Mouse (Mus musculus) heart, postnatal 0 days (tissue): Measurements from ENCODE around the gene Lrg1. TPM values are rescaled to one million over a fixed set of nuclear protein-coding genes. Genes with fewer than 3 reads are reported as not detected.

Experiments used
- ATAC-seq: fragments of 200-750 bp; cut with Nextera tagmentation; 2 replicates; pipeline ENCODE4 v1.8.0; 2017; ENCODE audit warnings: low read depth, moderate number of reproducible peaks, moderate library complexity; ENCODE audit not compliant: insufficient read depth
- DNase-seq: peaks from one replicate; pipeline ENCODE4 v3.0.0-alpha.2; 2016; ENCODE audit warnings: low spot score
- H3K27ac ChIP-seq: fragments of 300-500 bp; sonication (generic); 2 replicates; pipeline ENCODE4 v1.5.1; 2014; ENCODE audit warnings: low read depth, mild to moderate bottlenecking
- H3K27me3 ChIP-seq: fragments of 300-500 bp; sonication (generic); 2 replicates; pipeline ENCODE4 v1.6.1; 2014; ENCODE audit warnings: low read length, mixed read lengths; ENCODE audit not compliant: control insufficient read depth, insufficient read depth
- H3K36me3 ChIP-seq: fragments of 300-500 bp; sonication (generic); replicated peaks from 2 replicates; pipeline ENCODE4 v1.6.1; 2014; ENCODE audit warnings: low read length, mixed read lengths; ENCODE audit not compliant: control insufficient read depth, insufficient read depth
- H3K4me1 ChIP-seq: fragments of 300-500 bp; sonication (generic); 2 replicates; pipeline ENCODE4 v1.6.1; 2014; ENCODE audit warnings: antibody characterized with exemption; ENCODE audit not compliant: control insufficient read depth, insufficient read depth
- H3K4me2 ChIP-seq: fragments of 300-500 bp; sonication (generic); 2 replicates; pipeline ENCODE4 v1.6.1; 2014; ENCODE audit warnings: low read depth, mild to moderate bottlenecking, low read length, moderate library complexity
- H3K4me3 ChIP-seq: fragments of 300-500 bp; sonication (generic); 2 replicates; pipeline ENCODE4 v1.5.1; 2014; ENCODE audit warnings: low read depth, low read length
- H3K9ac ChIP-seq: fragments of 300-500 bp; sonication (generic); replicated peaks from 2 replicates; pipeline ENCODE4 v1.6.1; 2014; ENCODE audit warnings: low read depth, low read length, mixed read lengths
- H3K9me3 ChIP-seq: fragments of 300-500 bp; sonication (generic); replicated peaks from 2 replicates; pipeline ENCODE4 v1.6.1; 2016; ENCODE audit warnings: low read length; ENCODE audit not compliant: control insufficient read depth
- CTCF ChIP-seq: IDR thresholded peaks from 2 replicates; pipeline ENCODE4 v1.5.1; 2016; ENCODE audit warnings: antibody characterized with exemption, control low read depth, low read depth
- EP300 ChIP-seq: IDR thresholded peaks from 2 replicates; pipeline ENCODE4 v1.6.1; 2016; ENCODE audit warnings: antibody characterized with exemption, low read depth
- WGBS: fragments of 180-500 bp; shearing (Covaris S2); extraction: QIAGEN DNeasy Blood & Tissue Kit; methylation state at CpG from one replicate; pipeline ENCODE4 v1.1.7; 2014; 5-methylcytosine and 5-hydroxymethylcytosine counted together
- polyA plus RNA-seq: library from polyadenylated mRNA; unstranded; fragments of >200 nt; fragmentation: Nextera tagmentation; extraction: Ambion mirVana; gene quantifications from 2 replicates; pipeline ENCODE4 v1.2.1, GENCODE M21; 2015
- total RNA-seq: library from RNA; depleted of rRNA; stranded (reverse); fragments of >200 nt; gene quantifications from 2 replicates; pipeline ENCODE4 v1.2.3, GENCODE M21; 2014; ENCODE audit warnings: low replicate concordance; rRNA removed

Lrg1 gene
- 4.5 and 5.1 TPM in 2 replicates for total RNA-seq
- 9.0 and 10.0 TPM in 2 replicates for polyA plus RNA-seq

DNA sequence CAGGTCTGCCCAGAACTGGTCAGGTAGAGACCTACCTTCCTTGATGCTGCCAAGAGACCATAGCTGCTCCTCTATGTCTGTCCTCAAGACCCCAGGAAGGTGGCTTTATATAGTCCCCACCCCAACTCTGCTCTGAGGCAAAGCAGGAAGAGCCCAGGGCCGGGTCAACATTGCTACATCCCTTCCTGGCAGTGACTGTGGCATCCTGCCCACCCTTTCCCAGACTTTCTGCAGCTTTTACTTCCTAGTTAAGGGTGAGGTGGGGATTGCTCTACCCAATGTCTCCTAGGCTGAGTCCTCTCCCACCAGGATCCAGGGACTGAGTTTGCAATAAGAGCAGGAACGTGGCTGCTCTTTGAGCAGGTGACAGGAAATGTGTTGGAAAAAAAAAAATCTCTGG is at the start of gene Lrg1:
Gene Lrg1, minus strand, starts transcription at position 176 of the 400 bp plus-strand sequence.
- Histone ChIP-seq H3K9ac (no peak within 1 kb of the TSS), H3K9me3 (peaks cover 8% of the 10 kb centered on the region), H3K4me3 (no peak within 1 kb of the TSS), H3K27ac (peak within 1 kb of the TSS; percentile 32; the same call in 1 of the 2 replicates), H3K4me2 (peak within 1 kb of the TSS; percentile 61), H3K4me1 (peaks cover 14% of the 10 kb centered on the region; the same call in 1 of the 2 replicates), H3K36me3 (no peaks in the 10 kb centered on the region), H3K27me3 (peaks cover 14% of the 10 kb centered on the region)
- 47% methylated on average over 2 of the region's 2 CpGs for WGBS
- TF ChIP-seq CTCF (no peak), EP300 (no peak)
- no peak for DNase-seq
- no peak for ATAC-seq

DNA sequence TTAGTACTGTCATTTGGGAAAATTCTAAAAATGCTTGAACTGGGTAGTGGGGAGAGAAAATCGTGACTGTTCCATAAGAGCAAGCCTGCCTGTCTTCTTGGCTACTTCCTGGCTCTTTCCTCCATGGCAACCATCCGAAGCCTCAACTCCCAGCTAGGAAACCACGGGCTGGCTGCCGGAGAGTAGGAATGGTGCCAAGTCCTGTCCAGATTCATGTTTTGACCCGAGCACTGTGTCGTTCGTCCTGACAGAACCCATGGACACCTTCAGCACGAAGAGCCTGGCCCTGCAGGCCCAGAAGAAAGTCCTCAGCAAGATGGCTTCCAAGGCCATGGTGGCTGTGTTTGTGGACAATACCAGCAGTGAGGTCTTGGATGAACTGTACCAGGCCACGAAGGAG is 49.7 kb upstream of the Lrg1 start:
- Histone ChIP-seq H3K4me1 (peaks cover 3% of the 10 kb centered on the region; the same call in 1 of the 2 replicates), H3K27me3 (no peaks in the 10 kb centered on the region), H3K4me3 (no peak overlapping the region), H3K9me3 (no peaks in the 10 kb centered on the region), H3K36me3 (peaks cover 21% of the 10 kb centered on the region), H3K9ac (no peak overlapping the region), H3K4me2 (no peak overlapping the region), H3K27ac (no peak overlapping the region)
- no peak for ATAC-seq
- DNase-seq, result no peak
- no peak for TF ChIP-seq EP300
- TF ChIP-seq CTCF, result no peak
- WGBS, result 55% methylated on average over 9 of the region's 9 CpGs

DNA sequence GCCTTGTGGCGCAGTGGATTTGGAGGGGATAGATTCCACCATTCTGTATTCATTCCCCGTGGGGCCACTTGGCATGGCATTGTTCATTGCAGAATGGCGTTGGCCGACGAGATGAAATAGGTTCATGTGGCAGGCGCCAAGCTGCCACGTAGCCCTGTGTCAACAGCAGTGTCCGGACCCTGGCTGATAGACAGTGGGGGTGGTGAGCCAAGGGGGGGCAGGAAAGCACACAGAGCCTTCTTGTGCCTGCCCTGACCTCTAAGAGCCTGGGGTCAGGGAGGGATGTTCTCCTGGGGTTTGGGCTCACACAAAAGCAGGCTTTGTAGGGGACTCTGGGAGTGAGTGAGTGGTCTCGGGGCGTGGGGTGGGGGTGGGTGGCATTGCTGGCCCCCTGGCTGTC is 48.8 kb upstream of the Lrg1 start:
- 59% methylated on average over 10 of the region's 10 CpGs for WGBS
- Histone ChIP-seq H3K27me3 (no peaks in the 10 kb centered on the region), H3K4me1 (peaks cover 3% of the 10 kb centered on the region; the same call in 1 of the 2 replicates), H3K36me3 (peaks cover 16% of the 10 kb centered on the region), H3K4me2 (peak overlapping the region; percentile 12; the same call in 1 of the 2 replicates), H3K27ac (peak overlapping the region; percentile 80), H3K9me3 (no peaks in the 10 kb centered on the region), H3K4me3 (no peak overlapping the region), H3K9ac (no peak overlapping the region)
- ATAC-seq (no peak), DNase-seq (no peak)
- TF ChIP-seq EP300, result no peak
- TF ChIP-seq CTCF, result no peak

DNA sequence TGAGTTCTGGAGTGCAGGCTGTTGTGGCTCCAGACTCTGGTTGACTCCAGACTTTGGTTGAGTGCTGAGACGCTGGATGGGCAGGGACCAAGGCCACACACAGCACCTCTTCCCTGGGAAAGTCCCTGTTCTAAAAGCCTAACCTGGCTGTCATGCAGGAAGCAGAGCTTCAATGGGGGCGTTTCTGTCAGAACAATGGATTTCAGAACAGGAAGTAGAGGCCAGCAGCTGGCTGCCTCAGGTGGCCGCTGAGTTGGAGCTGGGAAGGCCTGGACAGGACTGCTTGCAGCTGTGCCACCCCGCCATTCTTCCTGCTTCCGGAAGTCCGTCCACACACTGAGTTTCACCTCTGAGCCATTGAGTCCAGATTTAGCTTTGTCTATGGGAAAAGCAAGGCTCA is 48.0 kb upstream of the Lrg1 start:
- TF ChIP-seq CTCF, result no peak
- peak; percentile 72 for TF ChIP-seq EP300

DNA sequence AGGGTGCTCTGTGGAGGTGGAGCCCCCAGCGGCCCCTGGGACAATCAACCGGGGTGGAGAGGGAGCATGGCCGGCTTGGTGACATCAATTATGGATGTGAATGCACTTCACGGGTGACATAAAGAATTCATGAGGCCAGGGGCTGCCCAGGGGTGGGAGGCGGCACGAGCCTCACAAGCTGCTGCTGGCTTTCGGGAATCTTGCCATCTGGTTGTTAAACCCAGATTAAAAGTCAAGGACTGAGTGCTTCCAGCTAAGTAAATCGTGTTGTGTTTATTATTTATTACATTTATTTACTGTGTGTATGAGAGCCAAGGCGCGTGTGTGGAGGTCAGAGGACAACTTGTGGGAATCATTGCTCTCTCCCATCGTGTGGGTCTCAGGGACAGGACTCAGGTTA is 43.9 kb upstream of the Lrg1 start:
- DNase-seq (no peak), ATAC-seq (no peak)
- no peak overlapping the region for H3K4me3 ChIP-seq
- H3K27me3 ChIP-seq, result no peaks in the 10 kb centered on the region
- no peak overlapping the region for H3K27ac ChIP-seq
- no peaks in the 10 kb centered on the region for H3K36me3 ChIP-seq
- H3K9ac ChIP-seq, result no peak overlapping the region
- no peak overlapping the region for H3K4me2 ChIP-seq
- peaks cover 12% of the 10 kb centered on the region; the same call in 1 of the 2 replicates for H3K4me1 ChIP-seq
- no peak for TF ChIP-seq CTCF
- TF ChIP-seq EP300, result no peak
- no peaks in the 10 kb centered on the region for H3K9me3 ChIP-seq
- 68% methylated on average over 11 of the region's 11 CpGs for WGBS

More for the DNA sequence above, 48.0 kb upstream of the Lrg1 start:
- H3K4me1 ChIP-seq, result peaks cover 3% of the 10 kb centered on the region; the same call in 1 of the 2 replicates
- DNase-seq, result no peak
- H3K9ac ChIP-seq, result no peak overlapping the region
- peak; percentile 57 for ATAC-seq
- H3K27ac ChIP-seq, result peak overlapping the region; percentile 80
- H3K4me3 ChIP-seq, result no peak overlapping the region
- no peaks in the 10 kb centered on the region for H3K27me3 ChIP-seq
- no peaks in the 10 kb centered on the region for H3K9me3 ChIP-seq
- H3K36me3 ChIP-seq, result peaks cover 11% of the 10 kb centered on the region
- WGBS, result 47% methylated on average over 6 of the region's 6 CpGs
- 0 out of 2 replicates have a peak overlapping the region, but pooled peaks have one; percentile 12 for H3K4me2 ChIP-seq

DNA sequence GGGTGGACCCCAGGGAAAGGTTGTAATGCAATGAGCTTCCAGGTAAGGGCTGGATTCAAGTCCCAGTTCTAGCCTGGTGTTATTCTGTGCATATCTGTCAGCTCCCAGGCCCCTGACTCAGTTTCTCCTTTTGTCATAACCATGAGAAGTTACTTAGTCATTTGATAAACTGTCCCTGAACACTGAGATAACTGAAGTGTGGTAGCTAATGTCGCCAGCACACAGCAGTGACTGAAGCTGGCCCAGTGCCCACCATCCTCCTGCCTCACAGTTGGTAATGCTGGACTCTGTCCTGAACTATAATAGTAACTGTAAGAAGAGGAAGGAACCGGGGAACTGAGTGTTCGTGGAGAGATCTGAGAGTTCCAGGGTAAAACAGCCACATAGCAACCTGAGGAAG is 42.7 kb upstream of the Lrg1 start:
- Histone ChIP-seq H3K36me3 (no peaks in the 10 kb centered on the region), H3K9me3 (no peaks in the 10 kb centered on the region), H3K4me3 (no peak overlapping the region), H3K9ac (no peak overlapping the region), H3K4me2 (no peak overlapping the region), H3K27me3 (no peaks in the 10 kb centered on the region), H3K27ac (no peak overlapping the region), H3K4me1 (peaks cover 9% of the 10 kb centered on the region; the same call in 1 of the 2 replicates)
- 33% methylated on average over 3 of the region's 3 CpGs for WGBS
- DNase-seq (no peak), ATAC-seq (no peak)
- TF ChIP-seq EP300 (no peak), CTCF (no peak)
